Mouse (Mus musculus) cerebellum, adult 9-11 months (tissue): ENCODE results near the gene Nfya.

Experiments
- DNase-seq: peaks from one replicate; pipeline ENCODE4 v3.0.0; 2022

Nfya gene

GRCm38 (mm10) chr17:48340267-48340666 is 69.4 kb downstream of the Nfya start:
- no peak for DNase-seq
